Mouse (Mus musculus): ENCODE measurements around the gene Ablim2.

Gene Ablim2

DNA sequence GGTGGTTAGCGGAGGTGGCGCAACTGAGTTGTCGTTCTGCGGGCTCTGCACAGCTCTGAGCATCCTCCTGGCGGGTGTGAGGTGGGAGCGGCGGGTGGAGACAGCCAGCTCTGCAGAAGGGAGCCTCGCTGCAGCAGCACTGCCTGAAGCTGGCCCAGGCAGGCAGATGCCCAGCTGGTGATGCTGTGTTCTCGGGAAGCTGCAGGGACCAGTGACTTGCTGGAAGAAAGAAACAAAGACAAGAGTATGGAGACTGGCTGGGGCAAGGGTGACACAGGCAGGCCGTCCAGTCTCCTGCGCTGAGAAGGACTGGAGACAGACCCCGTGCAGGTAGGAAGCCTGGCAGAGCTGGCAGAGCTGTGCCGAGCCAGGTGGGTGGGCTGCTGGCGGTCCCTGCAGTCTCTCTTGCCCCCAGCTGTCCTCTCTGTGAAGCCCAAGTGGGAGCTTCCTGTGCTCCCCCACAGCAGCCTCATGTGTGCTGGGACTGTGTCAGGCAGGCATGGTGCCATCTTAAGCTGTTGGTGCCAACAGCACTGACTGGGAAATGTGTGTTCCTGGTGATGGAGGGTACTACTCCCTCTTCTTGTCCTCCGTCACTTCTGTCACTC is 56.8 kb downstream of the Ablim2 start:
- no peak for DNase-seq (ENCODE audit: inconsistent ontology term)

GRCm38 (mm10) chr5:35815051-35815450 is 57.4 kb downstream of the Ablim2 start:
- no peak for DNase-seq (ENCODE audit: inconsistent ontology term)

GRCm38 (mm10) chr5:35817266-35817665 is 59.6 kb downstream of the Ablim2 start:
- no peak for DNase-seq (ENCODE audit: inconsistent ontology term)

DNA sequence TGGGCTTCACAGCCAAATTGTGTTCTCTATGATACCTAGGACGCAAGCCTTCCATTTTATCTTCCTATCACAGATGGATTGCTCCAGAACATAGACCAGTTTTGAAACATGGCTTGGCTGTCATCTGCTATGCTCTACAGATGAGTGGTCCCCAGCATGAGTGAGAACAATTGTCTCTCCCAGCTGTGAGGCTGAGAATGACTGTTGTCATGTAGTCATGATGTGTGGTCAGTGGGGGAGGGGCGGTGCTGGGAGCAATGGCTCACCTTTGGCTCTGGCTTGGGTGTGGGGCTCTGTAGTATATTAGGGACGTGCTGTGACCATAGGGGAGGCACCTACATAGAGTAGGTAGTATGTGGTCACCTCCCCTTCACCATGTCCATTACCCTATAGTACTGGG is 60.2 kb downstream of the Ablim2 start:
- no peak for DNase-seq (ENCODE audit: inconsistent ontology term)

GRCm38 (mm10) chr5:35822721-35823120 is 65.0 kb downstream of the Ablim2 start:
- DNase-seq (ENCODE audit: inconsistent ontology term), result no peak

DNA sequence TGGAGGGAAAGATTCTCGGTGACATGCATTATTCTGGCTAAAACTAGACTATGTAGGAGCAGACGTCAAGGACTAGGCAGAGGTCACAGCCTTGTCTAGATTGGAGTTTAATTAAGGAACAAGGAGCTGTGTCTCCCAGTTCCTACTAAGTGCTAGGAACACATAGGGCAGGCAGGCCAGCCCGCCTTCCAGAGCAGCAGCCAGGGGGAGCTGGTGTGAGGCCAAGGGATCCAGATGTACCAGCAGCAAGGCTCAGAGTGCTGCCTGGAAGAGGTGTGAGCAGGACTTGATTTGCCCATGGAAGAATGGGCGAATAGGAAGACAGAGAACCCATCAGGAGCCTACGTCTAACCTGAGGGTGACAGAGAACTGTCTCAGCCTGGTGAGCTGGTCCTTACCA is 68.8 kb downstream of the Ablim2 start:
- DNase-seq (ENCODE audit: inconsistent ontology term), result no peak

GRCm38 (mm10) chr5:35827075-35827474 is 69.4 kb downstream of the Ablim2 start:
- peak; percentile 85 for DNase-seq (ENCODE audit: inconsistent ontology term)

GRCm38 (mm10) chr5:35827856-35828255 is 70.2 kb downstream of the Ablim2 start:
- no peak for DNase-seq (ENCODE audit: inconsistent ontology term)

GRCm38 (mm10) chr5:35830101-35830500 is 72.4 kb downstream of the Ablim2 start:
- peak; percentile 44 for DNase-seq (ENCODE audit: inconsistent ontology term)

- no peak for DNase-seq (ENCODE audit: inconsistent ontology term)
Measured at GRCm38 (mm10) chr5:35833881-35834280, 76.2 kb downstream of the Ablim2 start.

GRCm38 (mm10) chr5:35836992-35837391 is 79.3 kb downstream of the Ablim2 start:
- no peak for DNase-seq (ENCODE audit: inconsistent ontology term)

- peak; percentile 20 for DNase-seq (ENCODE audit: inconsistent ontology term)
Measured at GRCm38 (mm10) chr5:35839262-35839661, 81.6 kb downstream of the Ablim2 start.

DNA sequence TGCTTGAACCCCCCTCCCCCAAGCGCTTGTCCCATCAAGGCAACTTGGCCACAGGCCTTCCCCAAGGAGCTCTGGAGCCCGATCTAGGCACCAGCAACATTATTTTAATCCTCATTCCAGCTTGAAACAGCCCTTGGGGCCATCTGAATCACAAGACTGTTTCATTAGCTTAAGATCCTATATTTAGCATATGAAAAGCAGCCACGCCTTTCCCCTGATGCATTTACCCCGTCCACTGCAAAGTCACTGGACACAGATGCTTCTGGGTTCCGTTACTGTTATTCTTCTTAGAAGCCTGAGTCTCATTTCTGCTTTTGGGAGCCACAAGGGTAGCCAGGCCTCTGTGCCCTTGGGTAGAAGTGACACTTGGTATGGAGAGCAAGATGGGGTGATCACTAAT is 93.8 kb downstream of the Ablim2 start:
- DNase-seq (ENCODE audit: inconsistent ontology term), result no peak

DNA sequence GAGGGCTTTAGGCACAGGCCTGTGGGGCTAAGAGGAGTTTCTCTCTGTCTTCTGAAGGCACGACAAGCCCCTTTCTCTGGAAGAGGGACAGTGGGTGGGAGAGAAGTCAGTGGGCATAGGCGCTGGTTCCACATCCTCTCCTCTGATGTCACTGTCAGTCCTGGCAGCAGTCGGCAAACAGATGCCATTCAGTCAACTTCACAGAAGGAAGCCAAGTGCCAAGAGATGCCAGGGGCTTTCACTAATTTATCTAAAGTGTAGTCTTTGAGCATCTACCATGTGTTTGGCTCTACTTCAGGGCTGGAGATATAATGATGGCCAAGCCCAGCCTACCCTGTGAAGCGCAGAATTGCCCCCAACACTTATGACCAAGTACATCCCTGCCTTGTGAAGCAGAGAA is 95.8 kb downstream of the Ablim2 start:
- DNase-seq (ENCODE audit: inconsistent ontology term), result no peak

- peak; percentile 69 for DNase-seq (ENCODE audit: inconsistent ontology term)
Measured at GRCm38 (mm10) chr5:35856245-35856644, 98.6 kb downstream of the Ablim2 start.

- peak; percentile 43 for DNase-seq (ENCODE audit: inconsistent ontology term)
Measured at GRCm38 (mm10) chr5:35858069-35858468, 100.4 kb downstream of the Ablim2 start.

GRCm38 (mm10) chr5:35861456-35861855 is 103.8 kb downstream of the Ablim2 start:
- no peak for DNase-seq (ENCODE audit: inconsistent ontology term)

GRCm38 (mm10) chr5:35869973-35870372 is 112.3 kb downstream of the Ablim2 start:
- DNase-seq (ENCODE audit: inconsistent ontology term), result peak; percentile 85

- peak; percentile 68 for DNase-seq (ENCODE audit: inconsistent ontology term)
Measured at GRCm38 (mm10) chr5:35870408-35871012, 112.8 kb downstream of the Ablim2 start.

GRCm38 (mm10) chr5:35873382-35873781 is 115.7 kb downstream of the Ablim2 start:
- no peak for DNase-seq (ENCODE audit: inconsistent ontology term)

DNA sequence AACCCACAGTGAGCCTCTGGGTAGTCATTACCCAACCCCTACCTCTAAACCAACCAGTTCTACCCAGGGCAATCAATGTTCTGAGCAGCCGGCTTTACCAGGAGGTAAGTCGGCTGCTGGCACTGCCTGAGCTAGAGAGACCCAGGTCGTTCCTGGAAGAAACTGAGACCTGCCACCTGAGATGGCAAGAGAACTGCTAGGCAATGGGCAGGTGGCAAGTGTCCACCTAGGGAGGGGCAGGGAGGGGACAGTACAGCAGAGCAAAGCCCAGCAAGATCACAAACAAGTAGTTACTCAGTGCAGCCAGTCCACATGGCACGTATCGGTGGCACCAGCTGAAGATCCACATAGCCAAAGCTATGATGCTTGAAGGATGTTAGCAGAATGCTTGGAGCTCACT is 118.6 kb downstream of the Ablim2 start:
- DNase-seq (ENCODE audit: inconsistent ontology term), result no peak

DNA sequence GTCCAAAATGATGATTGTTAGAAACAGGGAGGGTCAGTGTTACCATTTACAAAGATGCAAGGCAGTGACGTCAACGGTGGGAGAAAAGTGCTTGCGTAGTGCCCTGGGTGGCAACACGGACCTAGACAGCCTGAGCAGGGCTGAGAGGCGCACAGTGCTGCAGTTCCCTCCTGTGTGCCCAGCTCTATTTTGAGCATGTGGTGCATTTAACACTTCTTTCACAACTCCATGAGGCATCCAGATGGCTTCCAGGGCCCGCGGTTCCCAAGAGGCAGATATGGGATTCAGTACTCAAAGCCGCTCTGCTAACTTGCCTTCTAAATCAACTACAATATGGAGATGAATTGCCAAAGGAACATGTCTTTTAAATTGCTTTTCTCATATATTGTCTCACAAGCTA is 121.5 kb downstream of the Ablim2 start:
- no peak for DNase-seq (ENCODE audit: inconsistent ontology term)

DNA sequence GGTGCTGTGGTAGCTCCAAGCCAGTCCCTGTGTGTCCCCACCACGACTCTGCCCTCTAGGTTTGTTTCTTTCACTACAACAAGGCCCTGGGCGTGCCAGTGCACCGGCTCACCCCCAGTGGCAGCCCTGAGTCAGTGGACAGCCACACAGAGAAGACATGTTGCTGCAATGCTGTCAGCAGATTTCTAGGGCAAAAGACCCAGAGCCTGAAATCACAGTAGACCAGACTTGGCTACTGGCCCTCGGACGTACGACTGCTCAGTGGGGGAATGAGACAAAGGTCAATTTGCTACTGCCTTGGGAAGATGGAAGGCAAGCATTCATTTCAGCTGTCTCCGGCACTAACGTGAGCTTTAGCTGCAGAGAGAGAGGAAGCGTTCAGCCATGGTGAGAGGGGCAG is 124.7 kb downstream of the Ablim2 start:
- DNase-seq (ENCODE audit: inconsistent ontology term), result peak; percentile 44

- DNase-seq (ENCODE audit: inconsistent ontology term), result no peak
Measured at GRCm38 (mm10) chr5:35884262-35884661, 126.6 kb downstream of the Ablim2 start.

Data from Muller cell, postnatal 12 days (primary cell).